Mouse (Mus musculus): ENCODE measurements around the gene Teddm2.

Teddm2 gene

DNA sequence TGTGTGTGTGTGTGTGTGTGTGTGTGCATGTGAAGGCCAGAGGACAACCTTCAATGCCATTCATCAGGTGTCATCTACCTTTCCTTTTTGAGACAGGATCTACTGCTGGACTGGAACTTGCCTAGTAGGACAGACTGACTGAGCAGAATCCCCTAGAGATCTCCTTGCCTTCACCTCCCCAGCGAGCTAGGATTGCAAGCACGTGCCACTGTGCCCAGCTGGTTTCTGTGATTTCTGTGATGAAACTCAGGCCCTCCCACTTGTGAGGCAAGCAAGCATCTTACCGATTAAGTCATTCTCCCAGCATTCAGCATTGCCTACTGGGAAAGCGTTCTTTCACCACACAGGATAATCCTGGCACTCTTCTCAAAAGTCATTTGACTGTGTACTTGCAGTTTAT, 69.3 kb downstream of the Teddm2 start:
- DNase-seq (ENCODE audit: low spot score) = no peak

DNA sequence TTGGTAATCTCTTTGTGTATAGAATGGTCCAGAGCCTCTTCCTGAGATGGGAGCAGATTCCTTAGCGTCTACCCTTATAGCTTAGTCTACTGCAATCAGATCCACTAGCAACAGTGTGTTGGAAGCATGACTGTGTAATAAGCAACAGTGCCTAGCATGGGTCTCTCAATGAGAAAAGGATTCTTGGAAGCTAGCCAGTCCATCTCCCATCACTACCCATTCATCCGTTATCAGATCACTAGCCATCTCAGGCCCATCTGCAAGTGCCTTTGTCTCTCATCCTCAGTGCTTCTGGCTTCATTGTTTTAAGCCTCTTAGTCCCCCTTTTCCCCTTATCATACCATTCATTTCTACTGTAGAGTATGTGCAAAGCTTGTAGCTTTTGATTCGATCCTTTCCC, 79.8 kb downstream of the Teddm2 start:
- no peak for DNase-seq (ENCODE audit: low spot score)

DNA sequence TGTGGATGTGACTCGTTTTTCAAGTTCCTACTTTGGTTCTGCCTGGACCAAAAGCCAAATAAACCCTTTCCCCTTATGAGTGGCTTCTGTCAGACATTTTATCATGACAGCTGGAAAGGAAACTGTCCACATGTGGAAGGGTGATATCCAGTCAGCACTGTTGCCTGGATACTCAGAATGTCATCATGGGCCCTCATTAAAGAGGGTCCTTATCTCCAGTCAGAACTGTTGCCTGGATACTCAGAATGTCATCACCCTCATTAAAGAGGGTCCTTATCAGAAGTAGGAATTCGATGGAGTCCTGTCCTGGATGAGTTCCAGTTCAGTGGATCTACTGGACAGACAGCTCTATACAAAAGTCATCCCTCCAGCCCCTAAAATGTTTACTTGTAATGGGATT, 85.8 kb downstream of the Teddm2 start:
- no peak for DNase-seq (ENCODE audit: low spot score)

DNA sequence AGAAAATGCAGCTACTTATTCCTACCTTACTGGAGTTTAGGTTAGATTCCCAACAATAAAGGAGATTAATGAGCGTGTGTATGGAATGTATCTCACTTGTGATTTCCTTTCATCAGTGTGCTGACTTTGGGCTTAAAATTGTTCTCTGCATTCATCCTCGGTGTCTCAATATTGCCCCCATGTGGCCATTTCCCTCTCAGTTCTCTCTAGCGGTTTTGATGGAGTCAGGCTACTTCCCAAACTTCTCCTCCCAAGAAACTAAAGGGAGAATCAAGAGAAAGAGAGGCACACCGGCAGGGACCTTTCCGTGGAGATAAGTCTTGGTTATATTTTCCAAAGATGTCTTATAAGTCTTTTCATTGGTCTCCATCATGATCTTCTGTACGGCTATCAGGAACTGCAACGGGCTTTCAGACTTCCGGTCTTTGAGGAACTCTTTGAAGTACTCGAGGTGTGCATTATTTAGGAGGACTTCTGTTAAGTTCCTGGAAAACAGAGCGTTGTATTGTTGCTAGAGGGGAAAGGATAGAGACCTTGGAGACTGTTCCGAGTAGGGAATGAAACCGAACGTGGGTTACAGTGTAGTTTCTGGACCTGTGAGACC, 92.5 kb downstream of the Teddm2 start:
- peak; percentile 21 for DNase-seq (ENCODE audit: low spot score)

DNA sequence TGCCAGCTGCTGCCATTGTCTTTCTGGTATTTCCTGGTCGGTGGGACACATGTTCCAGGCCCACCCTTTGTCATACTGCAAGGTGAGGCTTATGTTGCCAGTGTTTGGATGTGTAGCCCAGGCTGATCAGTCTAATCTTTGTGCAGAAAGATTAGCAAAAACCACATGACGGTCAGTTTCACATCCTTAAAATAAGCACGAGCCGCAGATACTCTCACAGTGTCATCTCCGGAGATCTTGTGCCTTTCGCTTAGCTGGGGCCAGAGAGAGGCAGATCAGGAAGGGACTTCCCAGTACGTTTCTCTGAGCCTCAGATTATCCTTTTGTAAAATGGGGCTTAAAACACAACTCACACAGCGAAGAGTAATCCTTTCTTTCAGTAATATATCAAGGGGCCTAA, 96.5 kb downstream of the Teddm2 start:
- no peak for DNase-seq (ENCODE audit: low spot score)

DNA sequence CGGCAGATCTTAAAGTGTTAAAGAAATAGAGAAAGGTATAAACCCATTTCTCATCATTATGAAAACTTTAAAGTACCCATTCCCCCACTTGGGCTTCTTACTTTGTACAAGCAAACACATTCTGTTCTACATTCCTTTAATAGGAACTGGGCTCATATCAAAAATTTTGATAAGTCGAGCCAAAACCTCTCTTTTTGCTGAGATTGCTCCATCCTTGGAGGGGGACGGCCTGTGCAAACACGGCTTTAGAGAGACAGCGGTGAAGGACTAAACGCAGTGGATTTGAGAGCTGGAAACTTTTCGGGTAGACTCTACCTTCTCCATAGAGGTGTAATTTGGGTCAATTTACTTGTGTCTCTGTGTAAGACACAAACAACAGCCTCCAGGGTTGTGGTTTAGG, 97.3 kb downstream of the Teddm2 start:
- DNase-seq (ENCODE audit: low spot score) = peak; percentile 3
